Mouse (Mus musculus): Measurements from ENCODE around the gene Amfr.
"Not testable (repeated sequence)": the region's sequence is repeated elsewhere in the genome, so short reads cannot be mapped to it uniquely, and the experiment has no call there.

Amfr gene

DNA sequence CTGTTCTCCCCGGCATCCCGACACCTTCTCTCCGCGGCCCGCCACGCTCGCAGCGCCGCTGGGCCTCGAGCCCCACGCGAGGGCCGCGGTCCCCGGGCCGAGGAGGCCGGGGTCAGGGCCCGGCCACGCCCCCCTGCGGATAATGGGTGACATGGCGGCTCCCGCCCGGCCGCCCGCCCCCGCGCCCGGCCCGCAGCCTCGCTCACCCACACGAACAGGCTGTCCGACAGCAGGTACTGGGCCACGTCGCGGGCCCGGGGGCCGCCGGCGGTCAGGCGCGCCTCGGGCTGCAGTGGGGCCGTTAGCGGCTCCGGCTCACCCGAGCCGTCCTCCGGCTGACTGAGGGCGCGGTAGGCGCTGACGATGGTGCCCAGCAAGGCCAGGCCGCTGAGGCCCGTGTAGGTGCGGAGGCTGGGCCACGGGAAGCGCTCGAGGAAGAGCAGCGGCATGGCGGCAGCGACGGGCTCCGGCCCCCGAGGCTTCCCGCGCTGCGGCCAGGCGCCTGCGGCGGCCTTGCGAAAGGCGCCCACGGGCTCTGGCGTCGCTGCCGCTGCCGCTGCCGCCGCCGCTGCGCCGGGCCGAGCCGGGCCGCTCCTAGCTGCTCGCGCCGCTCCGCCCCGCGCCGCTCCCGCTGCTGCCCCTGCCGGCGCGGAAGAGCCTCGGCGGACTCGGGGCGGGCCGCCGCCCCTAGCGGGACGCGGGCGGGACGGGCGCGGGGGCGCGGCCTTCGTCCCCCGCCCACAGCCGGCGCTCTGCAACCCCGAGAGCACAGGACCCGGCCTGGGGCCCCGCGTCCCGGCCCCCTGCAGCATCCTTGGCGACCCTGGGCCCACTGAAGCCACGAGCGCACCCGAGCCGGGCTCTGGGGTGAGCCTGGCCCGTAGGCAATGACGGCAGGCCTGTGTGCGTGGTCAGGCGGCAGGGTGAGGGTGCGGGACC, at the start of gene Amfr:
Amfr (minus strand) TSS at position 830 of the 939 bp plus-strand sequence.
- in situ Hi-C loops (cut with MboI; ENCODE audit: low pct_unique_long_range_greater_than_20kb in 1 of 2, low sequenced_read_pairs in 2 of 2, unreplicated experiment in 1 of 2): no loop called here

DNA sequence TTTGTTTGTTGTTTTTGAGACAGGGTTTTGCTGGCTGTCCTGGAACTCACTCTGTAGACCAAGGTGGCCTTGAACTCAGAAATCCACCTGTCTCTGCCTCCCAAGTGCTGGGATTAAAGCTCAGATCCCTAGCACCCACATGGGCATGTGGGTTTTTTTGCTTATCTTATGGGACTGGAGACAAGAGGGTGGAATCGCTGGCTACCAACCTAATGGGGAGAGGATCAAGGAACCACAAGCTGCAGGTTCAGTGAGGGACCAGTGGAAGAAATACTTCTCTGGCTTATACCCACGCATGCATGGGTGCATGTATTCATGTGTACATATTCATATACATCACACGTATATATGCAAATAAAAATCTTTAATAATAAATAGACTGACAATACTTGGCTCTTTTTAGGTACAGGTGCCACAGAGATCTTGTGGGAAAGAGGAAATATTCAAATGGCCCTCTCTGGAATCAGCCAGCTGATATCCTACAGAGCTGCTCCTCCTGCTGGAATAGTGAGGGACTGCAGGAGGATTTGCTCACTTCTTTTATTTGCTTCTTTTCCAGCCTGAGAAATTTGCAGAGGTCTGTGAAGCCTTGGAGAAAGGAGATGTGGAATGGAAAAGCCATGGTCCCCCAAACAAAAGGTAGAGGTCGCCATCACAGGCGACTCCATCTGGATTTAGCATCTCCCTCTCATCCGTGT, 44.7 kb upstream of the Amfr start:
- in situ Hi-C loops (cut with MboI; ENCODE audit: low pct_unique_long_range_greater_than_20kb in 1 of 2, low sequenced_read_pairs in 2 of 2, unreplicated experiment in 1 of 2): no loop called here

GRCm38 (mm10) chr8:94052696-94053095, 40.1 kb upstream of the Amfr start:
- in situ Hi-C loops (cut with MboI; ENCODE audit: low pct_unique_long_range_greater_than_20kb in 1 of 2, low sequenced_read_pairs in 2 of 2, unreplicated experiment in 1 of 2): no loop called here

- in situ Hi-C loops (cut with MboI; ENCODE audit: low pct_unique_long_range_greater_than_20kb in 1 of 2, low sequenced_read_pairs in 2 of 2, unreplicated experiment in 1 of 2): no loop called here
Measured at GRCm38 (mm10) chr8:94047845-94048244, 35.2 kb upstream of the Amfr start.

- in situ Hi-C loops (cut with MboI; ENCODE audit: low pct_unique_long_range_greater_than_20kb in 1 of 2, low sequenced_read_pairs in 2 of 2, unreplicated experiment in 1 of 2): no loop called here
Measured at GRCm38 (mm10) chr8:94037806-94038205, 25.2 kb upstream of the Amfr start.

- in situ Hi-C loops (cut with MboI; ENCODE audit: low pct_unique_long_range_greater_than_20kb in 1 of 2, low sequenced_read_pairs in 2 of 2, unreplicated experiment in 1 of 2): no loop called here
Measured at GRCm38 (mm10) chr8:94036944-94037524, 24.4 kb upstream of the Amfr start, which contains the start of the genes Nudt21 and Ogfod1. Nudt21 (minus strand) TSS chr8:94037031. Ogfod1 (plus strand) TSS chr8:94037198.

DNA sequence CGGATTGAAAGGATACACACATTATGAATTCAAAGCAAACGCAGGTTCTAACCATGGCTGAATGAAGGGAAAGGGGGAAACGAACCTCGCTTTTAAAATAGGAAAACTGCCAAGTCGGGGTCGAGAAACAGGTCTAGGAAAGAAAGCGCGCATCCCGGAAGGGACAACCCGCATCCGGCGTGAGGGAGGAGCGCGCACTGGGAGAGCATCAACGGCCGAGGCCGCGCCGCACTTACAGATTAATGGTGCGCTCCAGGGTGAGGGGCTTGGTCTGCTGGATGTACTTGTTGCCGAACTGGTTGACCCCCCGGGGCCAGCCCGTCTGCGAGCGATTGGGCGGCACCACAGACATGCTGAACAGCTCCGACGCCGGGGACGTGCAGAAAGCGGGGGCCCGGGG, 23.9 kb upstream of the Amfr start:
- in situ Hi-C loops (cut with MboI; ENCODE audit: low pct_unique_long_range_greater_than_20kb in 1 of 2, low sequenced_read_pairs in 2 of 2, unreplicated experiment in 1 of 2): not testable (repeated sequence)

GRCm38 (mm10) chr8:94035200-94035599, 22.6 kb upstream of the Amfr start:
- in situ Hi-C loops (cut with MboI; ENCODE audit: low pct_unique_long_range_greater_than_20kb in 1 of 2, low sequenced_read_pairs in 2 of 2, unreplicated experiment in 1 of 2): no loop called here

- in situ Hi-C loops (cut with MboI; ENCODE audit: low pct_unique_long_range_greater_than_20kb in 1 of 2, low sequenced_read_pairs in 2 of 2, unreplicated experiment in 1 of 2): no loop called here
Measured at GRCm38 (mm10) chr8:94033601-94034000, 21.0 kb upstream of the Amfr start.

- in situ Hi-C loops (cut with MboI; ENCODE audit: low pct_unique_long_range_greater_than_20kb in 1 of 2, low sequenced_read_pairs in 2 of 2, unreplicated experiment in 1 of 2): no loop called here
Measured at GRCm38 (mm10) chr8:94029701-94030100, 17.1 kb upstream of the Amfr start.

DNA sequence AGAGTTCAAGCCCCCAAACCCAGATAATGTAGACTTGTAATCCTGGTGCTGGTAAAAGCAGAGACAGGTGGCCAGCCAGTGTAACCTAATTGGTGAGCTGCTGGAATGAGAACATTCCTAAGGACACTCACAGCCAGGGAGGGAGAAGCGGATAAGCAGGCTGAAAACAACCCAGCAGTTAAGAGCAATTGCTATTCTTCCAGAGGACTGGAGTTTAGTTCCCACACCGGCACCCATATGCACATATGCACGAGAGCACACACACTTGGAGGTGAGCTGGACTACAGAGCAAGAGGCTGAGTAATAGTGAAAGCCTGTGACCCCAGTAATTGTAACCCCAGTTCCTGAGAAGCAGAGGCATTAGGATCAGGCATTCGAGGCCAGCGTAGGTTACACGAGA, 11.3 kb upstream of the Amfr start:
- in situ Hi-C loops (cut with MboI; ENCODE audit: low pct_unique_long_range_greater_than_20kb in 1 of 2, low sequenced_read_pairs in 2 of 2, unreplicated experiment in 1 of 2): no loop called here

- in situ Hi-C loops (cut with MboI; ENCODE audit: low pct_unique_long_range_greater_than_20kb in 1 of 2, low sequenced_read_pairs in 2 of 2, unreplicated experiment in 1 of 2): no loop called here
Measured at GRCm38 (mm10) chr8:94013026-94013612, 477 bp upstream of the Amfr start.

- in situ Hi-C loops (cut with MboI; ENCODE audit: low pct_unique_long_range_greater_than_20kb in 1 of 2, low sequenced_read_pairs in 2 of 2, unreplicated experiment in 1 of 2): no loop called here
Measured at GRCm38 (mm10) chr8:94011076-94012012, 1.3 kb downstream of the Amfr start.

DNA sequence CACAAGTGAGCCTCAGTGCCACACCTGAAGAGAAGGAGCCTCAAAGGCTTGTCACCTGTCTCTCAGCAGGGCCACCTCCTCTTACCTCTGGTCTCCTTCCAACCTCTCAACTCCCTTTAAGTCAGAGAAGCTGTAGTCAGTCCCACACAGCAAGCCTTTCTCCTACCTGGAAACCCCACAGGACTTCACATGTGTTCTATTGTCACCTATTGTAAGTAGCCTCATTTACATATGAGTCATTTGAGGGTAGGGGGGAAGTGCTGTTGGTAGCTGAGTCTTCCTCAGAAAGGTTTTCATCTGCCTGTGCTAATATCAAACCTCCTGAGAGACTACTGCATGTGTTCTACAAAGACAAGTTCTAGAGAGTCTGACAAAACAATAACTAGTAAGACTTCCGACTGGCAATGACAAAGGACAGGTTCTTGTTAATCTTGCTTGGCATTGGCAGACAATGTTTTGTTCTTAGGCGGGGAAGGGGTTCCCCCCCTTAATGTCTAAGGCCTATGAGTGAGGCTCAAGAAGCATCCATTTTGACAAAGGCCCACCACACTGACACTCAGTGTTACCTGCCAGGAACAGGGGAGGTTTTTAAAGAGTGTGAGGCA, 2.4 kb downstream of the Amfr start:
- in situ Hi-C loops (cut with MboI; ENCODE audit: low pct_unique_long_range_greater_than_20kb in 1 of 2, low sequenced_read_pairs in 2 of 2, unreplicated experiment in 1 of 2): no loop called here

DNA sequence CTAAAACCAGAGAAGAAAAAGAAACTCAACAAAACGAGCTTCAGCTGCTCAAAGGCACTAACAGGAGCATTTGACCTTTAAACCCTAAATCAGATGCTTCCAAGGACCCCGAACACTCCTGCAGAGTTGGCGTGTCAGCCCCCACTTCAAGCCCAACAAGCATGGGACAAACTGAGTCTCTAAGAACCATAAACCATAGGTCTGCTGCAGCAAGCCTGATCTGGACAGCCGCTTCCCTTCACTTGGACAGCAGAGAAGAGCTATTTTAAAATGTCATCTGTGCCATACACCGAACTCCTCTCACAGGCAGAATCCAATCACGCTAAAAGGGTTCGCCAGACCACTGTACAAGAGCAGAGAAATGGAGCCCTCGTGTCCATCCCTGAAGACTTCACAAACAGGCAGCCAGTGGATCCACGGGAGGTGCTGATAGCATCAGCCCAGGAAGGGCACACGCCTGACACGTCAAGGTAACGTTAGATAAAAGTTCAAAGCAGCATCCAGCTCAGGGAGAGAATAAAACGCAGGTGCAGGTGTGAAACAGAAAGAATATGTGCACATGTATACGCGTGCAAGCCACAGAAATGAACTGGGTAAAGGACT, 3.3 kb downstream of the Amfr start:
- in situ Hi-C loops (cut with MboI; ENCODE audit: low pct_unique_long_range_greater_than_20kb in 1 of 2, low sequenced_read_pairs in 2 of 2, unreplicated experiment in 1 of 2): no loop called here

GRCm38 (mm10) chr8:94004139-94004538, 8.5 kb downstream of the Amfr start:
- in situ Hi-C loops (cut with MboI; ENCODE audit: low pct_unique_long_range_greater_than_20kb in 1 of 2, low sequenced_read_pairs in 2 of 2, unreplicated experiment in 1 of 2): no loop called here

- in situ Hi-C loops (cut with MboI; ENCODE audit: low pct_unique_long_range_greater_than_20kb in 1 of 2, low sequenced_read_pairs in 2 of 2, unreplicated experiment in 1 of 2): no loop called here
Measured at GRCm38 (mm10) chr8:93998961-93999360, 13.7 kb downstream of the Amfr start.
